Mouse (Mus musculus): ENCODE data around the gene Zbtb37.

DNA sequence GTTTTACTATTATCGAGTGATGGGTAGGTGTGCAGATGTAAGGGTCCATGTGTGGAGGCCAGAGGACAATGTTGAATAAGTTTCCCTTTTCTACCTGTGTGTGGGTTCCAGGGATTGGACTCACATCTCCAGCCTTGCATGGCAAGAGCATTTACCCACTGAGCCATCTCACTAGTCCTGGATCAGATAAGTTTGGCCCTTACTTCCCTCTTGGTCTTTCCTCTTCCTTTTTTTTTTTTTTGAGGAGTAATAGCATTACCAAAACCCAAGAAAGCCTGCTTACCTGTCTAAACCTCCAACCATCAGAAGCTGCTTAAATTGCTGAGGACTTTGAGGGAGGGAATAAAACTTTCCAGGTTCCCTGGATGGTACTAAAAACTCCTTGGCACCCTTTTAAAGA lies 22.5 kb upstream of the Zbtb37 start:
- TF ChIP-seq CTCF (IDR thresholded peaks at IDR 0.05; ENCODE audit: low read depth, low read length) (no peak), GATA1 (IDR thresholded peaks at IDR 0.05; ENCODE audit: borderline replicate concordance, low read length) (no peak), GATA2 (IDR thresholded peaks at IDR 0.05; ENCODE audit: borderline replicate concordance, low read depth, low read length) (no peak), POLR2AphosphoS5 (IDR thresholded peaks at IDR 0.05; ENCODE audit: insufficient replicate concordance, low read depth, low read length) (no peak), TAL1 (conservative IDR thresholded peaks at IDR 0.05; ENCODE audit: low read depth, low read length) (no peak)
